Mouse (Mus musculus): ENCODE data around the gene Gm20498. TPM values are rescaled to one million over a fixed set of nuclear protein-coding genes. Genes with fewer than 3 reads are reported as not detected.

Gene Gm20498
- polyA plus RNA-seq, 1 experiment from 2014 or later = 24.8 TPM

DNA sequence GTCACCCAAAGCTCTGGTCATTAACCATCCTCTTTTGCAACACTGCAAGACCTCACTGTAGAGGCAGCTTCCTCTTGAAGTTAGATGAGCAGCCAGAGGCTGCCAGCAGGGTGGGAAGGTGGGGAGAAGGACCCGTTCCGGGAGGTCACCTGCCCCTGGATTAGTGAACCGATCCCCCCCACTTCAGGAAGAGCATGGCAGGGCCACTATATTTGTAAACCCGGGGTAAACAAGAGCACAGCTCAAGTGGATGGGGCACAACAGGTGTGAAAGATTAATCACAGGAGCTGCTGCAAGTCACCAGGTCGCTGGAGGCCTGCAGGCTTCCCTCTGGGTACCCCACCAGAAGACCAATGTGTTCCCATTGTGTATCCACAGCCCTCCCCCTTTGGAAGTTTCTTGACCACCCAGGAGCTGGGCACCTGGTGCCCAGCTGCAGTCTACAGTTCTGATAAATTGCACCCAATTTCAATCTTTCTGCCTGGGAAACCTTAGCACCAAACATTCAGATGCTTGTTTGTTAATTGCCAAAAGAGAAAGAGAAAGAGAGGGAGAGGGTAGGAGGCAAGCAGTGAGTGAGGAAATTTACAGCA lies 201.6 kb downstream of the Gm20498 start:
- H3K36me3 ChIP-seq (replicated peaks) = no peaks in the 10 kb centered on the region
- H3K27ac ChIP-seq = peak overlapping the region; percentile 83
- H3K27me3 ChIP-seq (ENCODE audit: poor library complexity, severe bottlenecking) = peaks cover 40% of the 10 kb centered on the region
- H3K4me3 ChIP-seq = peak overlapping the region; percentile 75
- no peaks in the 10 kb centered on the region for H3K9me3 ChIP-seq
- DNase-seq (ENCODE audit: extremely low spot score, low spot score) = no peak
- 33% methylated on average over 5 of the region's 5 CpGs for WGBS
- H3K4me1 ChIP-seq = peaks cover 29% of the 10 kb centered on the region

DNA sequence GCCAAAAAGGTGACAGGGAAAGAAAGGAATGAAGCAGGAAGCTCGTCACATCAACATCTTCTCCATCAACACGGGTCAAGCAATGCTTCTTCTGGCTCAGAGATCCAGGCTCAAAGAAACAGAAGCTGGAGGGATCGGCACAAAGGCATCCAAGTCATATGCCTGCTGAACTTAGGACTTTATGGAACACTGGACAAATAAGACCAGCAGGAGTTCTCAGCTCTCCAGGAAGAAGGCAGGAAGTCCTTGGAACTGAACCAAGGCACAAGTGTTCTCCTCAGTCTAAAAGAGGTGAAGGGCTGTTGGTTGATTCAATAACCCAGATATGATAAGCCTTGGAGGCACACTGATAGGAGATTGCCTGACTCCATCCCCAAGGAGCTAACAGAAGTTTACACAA lies 207.7 kb downstream of the Gm20498 start:
- DNase-seq (ENCODE audit: extremely low spot score, low spot score) = no peak
- no peaks in the 10 kb centered on the region for H3K27me3 ChIP-seq (ENCODE audit: poor library complexity, severe bottlenecking)
- H3K9me3 ChIP-seq = no peaks in the 10 kb centered on the region
- H3K36me3 ChIP-seq (replicated peaks) = no peaks in the 10 kb centered on the region
- 87% methylated on average over 3 of the region's 3 CpGs for WGBS
- no peak overlapping the region for H3K4me3 ChIP-seq
- no peak overlapping the region for H3K27ac ChIP-seq
- peaks cover 7% of the 10 kb centered on the region for H3K4me1 ChIP-seq

DNA sequence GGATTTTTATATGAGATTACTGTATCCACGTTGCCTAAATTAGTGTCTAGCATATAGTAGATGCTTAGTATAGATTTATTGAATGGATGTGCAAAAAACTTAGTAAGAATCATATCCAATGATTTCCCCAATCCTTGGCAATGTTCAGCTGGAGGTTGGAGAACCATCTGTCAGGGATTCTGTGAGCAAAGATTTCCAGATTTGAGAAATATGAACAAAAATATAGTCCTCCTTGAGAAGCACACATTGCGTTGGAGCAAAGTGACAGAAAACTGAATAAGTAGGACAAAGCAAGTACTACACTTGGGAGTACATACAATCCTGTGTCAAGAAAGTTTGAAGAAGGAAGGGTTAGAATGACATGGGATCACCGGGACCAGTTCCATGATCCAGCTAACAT lies 208.6 kb downstream of the Gm20498 start:
- no peak overlapping the region for H3K4me3 ChIP-seq
- H3K27ac ChIP-seq = no peak overlapping the region
- peaks cover 7% of the 10 kb centered on the region for H3K4me1 ChIP-seq
- no peaks in the 10 kb centered on the region for H3K27me3 ChIP-seq (ENCODE audit: poor library complexity, severe bottlenecking)
- H3K9me3 ChIP-seq = no peaks in the 10 kb centered on the region
- DNase-seq (ENCODE audit: extremely low spot score, low spot score) = no peak
- H3K36me3 ChIP-seq (replicated peaks) = no peaks in the 10 kb centered on the region
- WGBS = 93% methylated on average over 3 of the region's 3 CpGs

DNA sequence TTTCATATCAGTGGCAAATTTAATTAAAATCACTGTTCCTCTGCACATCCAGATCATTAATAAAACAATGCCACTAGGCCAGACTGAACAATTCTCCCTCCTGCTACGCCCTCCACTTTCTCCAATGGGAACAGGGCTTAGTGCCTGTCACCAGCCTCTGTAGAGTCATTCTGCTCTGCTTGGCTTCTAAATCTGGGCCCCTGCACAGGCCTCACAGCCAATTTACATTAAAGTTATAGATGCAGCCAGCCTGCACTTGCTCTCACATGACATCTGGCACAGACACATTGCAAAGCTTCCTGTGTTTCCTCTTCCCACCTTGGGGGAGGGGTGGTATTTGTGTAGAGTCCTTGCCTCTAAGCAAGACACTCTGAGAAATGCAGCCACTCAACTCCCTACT lies 211.7 kb downstream of the Gm20498 start:
- Histone ChIP-seq H3K27ac (no peak overlapping the region), H3K4me3 (no peak overlapping the region), H3K36me3 (replicated peaks) (no peaks in the 10 kb centered on the region), H3K9me3 (no peaks in the 10 kb centered on the region), H3K27me3 (ENCODE audit: poor library complexity, severe bottlenecking) (no peaks in the 10 kb centered on the region), H3K4me1 (peaks cover 15% of the 10 kb centered on the region)
- 86% methylated on average over 1 of the region's 1 CpGs for WGBS
- DNase-seq (ENCODE audit: extremely low spot score, low spot score) = no peak

DNA sequence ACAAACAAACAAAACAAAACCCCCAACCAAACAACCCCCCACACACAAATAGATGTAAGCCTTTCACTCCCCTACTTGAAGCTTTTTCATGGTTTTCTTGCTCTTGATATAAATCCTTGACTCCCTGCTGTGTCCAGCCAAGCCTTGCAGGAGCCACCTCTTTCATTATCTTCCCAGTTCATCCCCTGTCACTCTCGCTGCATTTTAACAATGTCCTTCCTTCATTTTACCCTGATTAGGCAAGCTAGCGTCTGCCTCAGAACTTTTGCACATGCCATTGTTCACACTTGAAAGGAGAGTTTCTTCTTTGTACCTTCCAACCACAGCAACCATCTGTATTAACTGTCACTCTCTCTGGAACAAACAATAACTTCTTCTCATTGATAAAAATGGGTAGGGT lies 214.9 kb downstream of the Gm20498 start:
- no peak for DNase-seq (ENCODE audit: extremely low spot score, low spot score)
- Histone ChIP-seq H3K27me3 (ENCODE audit: poor library complexity, severe bottlenecking) (no peaks in the 10 kb centered on the region), H3K36me3 (replicated peaks) (no peaks in the 10 kb centered on the region), H3K4me3 (no peak overlapping the region), H3K4me1 (peaks cover 15% of the 10 kb centered on the region), H3K9me3 (no peaks in the 10 kb centered on the region), H3K27ac (no peak overlapping the region)
- 7% methylated on average over 2 of the region's 2 CpGs for WGBS

DNA sequence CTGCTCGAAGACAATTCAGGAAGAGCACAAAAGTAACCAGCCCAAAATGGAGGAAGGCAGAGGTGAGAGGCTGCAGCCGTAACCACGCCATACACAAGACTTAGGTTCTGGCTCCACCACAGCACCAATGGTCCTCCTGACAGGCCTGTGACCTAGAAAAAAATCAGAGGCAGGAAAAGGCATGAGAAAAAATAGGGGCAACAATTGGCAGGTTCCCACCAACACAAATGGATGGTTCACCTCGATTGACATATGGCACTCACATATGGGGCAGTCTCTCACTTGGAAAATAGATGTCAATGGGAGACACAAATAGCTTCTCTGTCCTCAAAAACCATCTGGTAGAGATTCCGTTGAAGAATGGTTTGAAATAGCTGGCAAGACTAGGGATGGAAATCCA lies 216.8 kb downstream of the Gm20498 start:
- H3K27ac ChIP-seq = no peak overlapping the region
- no peak overlapping the region for H3K4me3 ChIP-seq
- DNase-seq (ENCODE audit: extremely low spot score, low spot score) = no peak

More for the DNA sequence above, 216.8 kb downstream of the Gm20498 start:
- Histone ChIP-seq H3K27me3 (ENCODE audit: poor library complexity, severe bottlenecking) (no peaks in the 10 kb centered on the region), H3K36me3 (replicated peaks) (no peaks in the 10 kb centered on the region), H3K9me3 (no peaks in the 10 kb centered on the region), H3K4me1 (peaks cover 11% of the 10 kb centered on the region)
- WGBS = 93% methylated on average over 5 of the region's 5 CpGs

Other genes with a start within 250 kb of the Gm20498 start
- gene Slc8a3, start 199.7 kb downstream of the Gm20498 start, polyA plus RNA-seq (2016; fragmentation: Nextera tagmentation; extraction: Ambion mirVana) = 0.67 and 0.90 TPM in 2 replicates
- gene Gm4787, start 153.4 kb downstream of the Gm20498 start, polyA plus RNA-seq (2016; fragmentation: Nextera tagmentation; extraction: Ambion mirVana) = 0.16 and 0.17 TPM in 2 replicates
- gene Adam4, start 111.0 kb downstream of the Gm20498 start, polyA plus RNA-seq (2016; fragmentation: Nextera tagmentation; extraction: Ambion mirVana) = 0.50 and 0.55 TPM in 2 replicates
- gene Cox16, start 47.8 kb downstream of the Gm20498 start, polyA plus RNA-seq (2016; fragmentation: Nextera tagmentation; extraction: Ambion mirVana) = 116 and 118 TPM in 2 replicates
- gene Synj2bp, start within 50 bp of the Gm20498 start, polyA plus RNA-seq (2016; fragmentation: Nextera tagmentation; extraction: Ambion mirVana) = 34.3 and 35.4 TPM in 2 replicates
- 0.25 and 0.41 TPM in 2 replicates for gene Adam21, start 35.6 kb upstream of the Gm20498 start, polyA plus RNA-seq (2016; fragmentation: Nextera tagmentation; extraction: Ambion mirVana)
- gene Med6, start 62.1 kb upstream of the Gm20498 start, polyA plus RNA-seq (2016; fragmentation: Nextera tagmentation; extraction: Ambion mirVana) = 84.1 and 88.5 TPM in 2 replicates
- gene Ttc9, start 98.3 kb upstream of the Gm20498 start, polyA plus RNA-seq (2016; fragmentation: Nextera tagmentation; extraction: Ambion mirVana) = 3.5 and 4.5 TPM in 2 replicates
- gene Map3k9, start 248.3 kb upstream of the Gm20498 start, polyA plus RNA-seq (2016; fragmentation: Nextera tagmentation; extraction: Ambion mirVana) = 1.3 and 1.6 TPM in 2 replicates